Mouse (Mus musculus) ES-Bruce4 (cell line): ENCODE measurements around the gene Gm10447.

Source experiments
- CTCF ChIP-seq: IDR thresholded peaks from one replicate; pipeline ENCODE4 v1.8.1; 2011; ENCODE audit warnings: low read depth, low read length
- EP300 ChIP-seq: IDR thresholded peaks from 2 replicates; pipeline ENCODE4 v1.6.1; 2011; ENCODE audit warnings: low read depth, low read length; ENCODE audit not compliant: insufficient read depth
- POLR2A ChIP-seq: IDR thresholded peaks from one replicate; pipeline ENCODE4 v1.8.1; 2011; ENCODE audit warnings: low read length; ENCODE audit not compliant: insufficient read depth

DNA sequence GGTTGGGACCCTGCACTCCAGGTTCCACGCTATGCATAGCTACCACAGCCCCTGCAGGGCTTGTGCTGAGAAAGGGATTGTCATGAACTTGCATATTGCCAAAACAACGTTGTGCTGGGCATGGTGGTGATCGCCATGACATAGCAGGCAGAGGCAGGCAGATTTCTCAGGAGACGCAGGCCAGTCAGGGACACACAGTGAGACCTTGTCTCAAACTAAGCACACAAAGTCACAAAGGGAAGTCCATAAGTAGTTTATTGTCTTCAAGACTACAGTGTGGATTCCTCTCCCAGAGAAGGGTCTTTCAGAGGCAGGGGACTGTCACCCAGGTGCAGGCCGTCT is 28.2 kb downstream of the Gm10447 start:
- TF ChIP-seq CTCF (no peak), POLR2A (no peak), EP300 (no peak)
